Mouse (Mus musculus): ENCODE results near the gene Kat2a. TPM values are rescaled to one million over a fixed set of nuclear protein-coding genes. Genes with fewer than 3 reads are reported as not detected.
A peak's percentile ranks its signal among the peaks of the same experiment; 100 is the strongest.

Gene Kat2a
- polyA plus RNA-seq, 1 experiment from 2014 or later = 11.8 TPM

DNA sequence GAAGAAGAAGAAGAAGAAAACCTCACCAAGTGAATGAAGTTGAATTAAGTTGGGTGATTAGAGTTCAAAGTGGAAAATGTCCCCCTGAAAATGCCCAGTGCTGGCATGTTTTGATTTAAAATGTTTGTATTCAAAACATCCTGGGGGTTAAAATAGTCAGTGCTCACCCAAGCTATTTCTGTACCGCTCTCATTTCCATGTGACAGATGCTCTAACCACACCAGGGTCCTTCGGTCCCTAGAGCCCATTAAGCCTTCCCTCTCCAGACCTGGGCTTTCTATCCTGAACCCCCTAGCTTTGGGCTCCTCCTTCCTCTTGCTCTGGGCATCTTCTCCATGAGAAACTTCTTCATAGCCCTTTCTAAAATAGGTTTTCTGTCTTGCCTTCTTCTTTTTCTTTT, 28.2 kb downstream of the Kat2a start:
- ATAC-seq = no peak
- Histone ChIP-seq H3K9ac (ENCODE audit: low read depth, low read length) (no peak overlapping the region), H3K9me3 (ENCODE audit: control insufficient read depth) (no peaks in the 10 kb centered on the region), H3K27me3 (replicated peaks; ENCODE audit: control insufficient read depth, insufficient read depth, low read length) (no peaks in the 10 kb centered on the region), H3K36me3 (ENCODE audit: control insufficient read depth, insufficient read depth) (no peaks in the 10 kb centered on the region), H3K4me1 (replicated peaks; ENCODE audit: control insufficient read depth, insufficient read depth, low read length) (no peaks in the 10 kb centered on the region), H3K27ac (ENCODE audit: low read depth, low read length) (no peak overlapping the region), H3K4me2 (replicated peaks; ENCODE audit: low read depth) (no peak overlapping the region), H3K4me3 (ENCODE audit: low read depth, low read length) (no peak overlapping the region)
- TF ChIP-seq CTCF (IDR thresholded peaks at IDR 0.05; ENCODE audit: low read depth) = no peak
- WGBS = 78% methylated on average over 2 of the region's 2 CpGs

GRCm38 (mm10) chr11:100682526-100682925, 29.7 kb downstream of the Kat2a start:
- Histone ChIP-seq H3K4me2 (replicated peaks; ENCODE audit: low read depth) (no peak overlapping the region), H3K27me3 (replicated peaks; ENCODE audit: control insufficient read depth, insufficient read depth, low read length) (no peaks in the 10 kb centered on the region), H3K36me3 (ENCODE audit: control insufficient read depth, insufficient read depth) (no peaks in the 10 kb centered on the region), H3K4me3 (ENCODE audit: low read depth, low read length) (no peak overlapping the region), H3K27ac (ENCODE audit: low read depth, low read length) (no peak overlapping the region), H3K9me3 (ENCODE audit: control insufficient read depth) (no peaks in the 10 kb centered on the region), H3K9ac (ENCODE audit: low read depth, low read length) (no peak overlapping the region), H3K4me1 (replicated peaks; ENCODE audit: control insufficient read depth, insufficient read depth, low read length) (no peaks in the 10 kb centered on the region)
- ATAC-seq = no peak
- whole genome bisulfite sequencing = 68% methylated on average over 5 of the region's 5 CpGs
- no peak for TF ChIP-seq CTCF (IDR thresholded peaks at IDR 0.05; ENCODE audit: low read depth)

GRCm38 (mm10) chr11:100681826-100682225, 30.4 kb downstream of the Kat2a start:
- Histone ChIP-seq H3K9ac (ENCODE audit: low read depth, low read length) (no peak overlapping the region), H3K4me1 (replicated peaks; ENCODE audit: control insufficient read depth, insufficient read depth, low read length) (no peaks in the 10 kb centered on the region), H3K36me3 (ENCODE audit: control insufficient read depth, insufficient read depth) (no peaks in the 10 kb centered on the region), H3K4me2 (replicated peaks; ENCODE audit: low read depth) (no peak overlapping the region), H3K4me3 (ENCODE audit: low read depth, low read length) (no peak overlapping the region), H3K27me3 (replicated peaks; ENCODE audit: control insufficient read depth, insufficient read depth, low read length) (no peaks in the 10 kb centered on the region), H3K9me3 (ENCODE audit: control insufficient read depth) (no peaks in the 10 kb centered on the region), H3K27ac (ENCODE audit: low read depth, low read length) (no peak overlapping the region)
- ATAC-seq = no peak
- 71% methylated on average over 5 of the region's 5 CpGs for WGBS
- TF ChIP-seq CTCF (IDR thresholded peaks at IDR 0.05; ENCODE audit: low read depth) = no peak

- no peaks in the 10 kb centered on the region for H3K9me3 ChIP-seq (ENCODE audit: control insufficient read depth)
- 54% methylated on average over 7 of the region's 7 CpGs for WGBS
- H3K4me2 ChIP-seq (replicated peaks; ENCODE audit: low read depth) = no peak overlapping the region
- no peak overlapping the region for H3K4me3 ChIP-seq (ENCODE audit: low read depth, low read length)
- TF ChIP-seq CTCF (IDR thresholded peaks at IDR 0.05; ENCODE audit: low read depth) = no peak
- no peaks in the 10 kb centered on the region for H3K4me1 ChIP-seq (replicated peaks; ENCODE audit: control insufficient read depth, insufficient read depth, low read length)
- H3K27ac ChIP-seq (ENCODE audit: low read depth, low read length) = no peak overlapping the region
- no peak overlapping the region for H3K9ac ChIP-seq (ENCODE audit: low read depth, low read length)
- H3K27me3 ChIP-seq (replicated peaks; ENCODE audit: control insufficient read depth, insufficient read depth, low read length) = no peaks in the 10 kb centered on the region
- ATAC-seq = no peak
- H3K36me3 ChIP-seq (ENCODE audit: control insufficient read depth, insufficient read depth) = no peaks in the 10 kb centered on the region
These were observed 34.5 kb downstream of the Kat2a start for GRCm38 (mm10) chr11:100677810-100678209.

DNA sequence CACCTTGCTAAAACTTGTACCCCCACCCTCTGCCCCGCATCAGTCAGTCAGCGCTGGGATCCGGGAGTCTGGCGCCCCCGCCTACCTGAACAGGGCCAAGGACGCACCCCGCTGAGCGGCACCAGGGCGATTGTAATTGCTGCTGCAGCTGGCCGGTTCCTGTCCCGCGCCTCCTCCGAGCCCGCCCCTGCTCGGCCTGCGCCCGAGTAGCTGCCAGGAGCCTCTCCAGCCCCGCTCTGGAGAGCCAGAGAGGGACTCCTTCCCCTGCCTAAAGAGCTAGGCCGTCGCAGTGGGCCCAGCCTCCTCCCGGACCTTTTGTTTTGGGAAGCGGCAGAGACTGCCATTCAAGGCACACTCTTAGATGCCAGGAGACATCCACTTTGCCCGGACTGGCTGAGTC, 39.1 kb downstream of the Kat2a start:
- H3K36me3 ChIP-seq (ENCODE audit: control insufficient read depth, insufficient read depth) = no peaks in the 10 kb centered on the region
- no peaks in the 10 kb centered on the region for H3K4me1 ChIP-seq (replicated peaks; ENCODE audit: control insufficient read depth, insufficient read depth, low read length)
- 0 out of 2 replicates have a peak overlapping the region, but pooled peaks have one; percentile 33 for H3K4me2 ChIP-seq (replicated peaks; ENCODE audit: low read depth)
- H3K9me3 ChIP-seq (ENCODE audit: control insufficient read depth) = no peaks in the 10 kb centered on the region
- H3K9ac ChIP-seq (ENCODE audit: low read depth, low read length) = no peak overlapping the region
- TF ChIP-seq CTCF (IDR thresholded peaks at IDR 0.05; ENCODE audit: low read depth) = no peak
- 8% methylated on average over 23 of the region's 23 CpGs for WGBS
- ATAC-seq = no peak
- no peak overlapping the region for H3K27ac ChIP-seq (ENCODE audit: low read depth, low read length)
- no peaks in the 10 kb centered on the region for H3K27me3 ChIP-seq (replicated peaks; ENCODE audit: control insufficient read depth, insufficient read depth, low read length)
- H3K4me3 ChIP-seq (ENCODE audit: low read depth, low read length) = no peak overlapping the region

GRCm38 (mm10) chr11:100671956-100672355, 40.3 kb downstream of the Kat2a start:
- Histone ChIP-seq H3K4me3 (ENCODE audit: low read depth, low read length) (no peak overlapping the region), H3K9ac (ENCODE audit: low read depth, low read length) (no peak overlapping the region), H3K27ac (ENCODE audit: low read depth, low read length) (no peak overlapping the region), H3K36me3 (ENCODE audit: control insufficient read depth, insufficient read depth) (no peaks in the 10 kb centered on the region), H3K4me2 (replicated peaks; ENCODE audit: low read depth) (no peak overlapping the region), H3K4me1 (replicated peaks; ENCODE audit: control insufficient read depth, insufficient read depth, low read length) (no peaks in the 10 kb centered on the region), H3K9me3 (ENCODE audit: control insufficient read depth) (no peaks in the 10 kb centered on the region), H3K27me3 (replicated peaks; ENCODE audit: control insufficient read depth, insufficient read depth, low read length) (no peaks in the 10 kb centered on the region)
- WGBS = 65% methylated on average over 2 of the region's 2 CpGs
- TF ChIP-seq CTCF (IDR thresholded peaks at IDR 0.05; ENCODE audit: low read depth) = no peak
- ATAC-seq = no peak

DNA sequence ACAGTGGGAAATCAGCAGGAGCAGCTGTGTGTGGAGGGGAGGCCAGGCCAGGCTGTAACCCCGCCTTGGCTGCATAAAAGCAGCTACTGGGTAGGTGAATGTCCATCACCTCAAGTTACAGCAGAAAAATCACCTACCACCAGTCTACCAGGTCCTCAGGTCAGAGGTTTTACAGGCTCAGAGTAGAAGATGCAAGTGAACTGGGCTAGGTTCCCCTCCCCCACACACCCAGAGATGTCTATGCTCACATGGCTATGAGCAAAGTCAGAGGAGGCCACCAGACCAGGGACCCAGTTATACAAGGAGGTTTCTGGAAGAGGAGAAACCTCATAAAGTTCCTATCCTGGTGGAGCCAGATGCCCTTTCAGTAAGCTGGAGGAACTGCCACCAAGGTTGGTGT, 41.2 kb downstream of the Kat2a start:
- H3K9me3 ChIP-seq (ENCODE audit: control insufficient read depth) = no peaks in the 10 kb centered on the region
- H3K27me3 ChIP-seq (replicated peaks; ENCODE audit: control insufficient read depth, insufficient read depth, low read length) = no peaks in the 10 kb centered on the region
- H3K27ac ChIP-seq (ENCODE audit: low read depth, low read length) = no peak overlapping the region
- no peak overlapping the region for H3K9ac ChIP-seq (ENCODE audit: low read depth, low read length)
- H3K36me3 ChIP-seq (ENCODE audit: control insufficient read depth, insufficient read depth) = no peaks in the 10 kb centered on the region
- TF ChIP-seq CTCF (IDR thresholded peaks at IDR 0.05; ENCODE audit: low read depth) = no peak
- H3K4me3 ChIP-seq (ENCODE audit: low read depth, low read length) = no peak overlapping the region
- no peaks in the 10 kb centered on the region for H3K4me1 ChIP-seq (replicated peaks; ENCODE audit: control insufficient read depth, insufficient read depth, low read length)
- 86% methylated on average over 1 of the region's 1 CpGs for WGBS
- ATAC-seq = no peak
- H3K4me2 ChIP-seq (replicated peaks; ENCODE audit: low read depth) = no peak overlapping the region

Data from intestine, postnatal 0 days (tissue).